Mouse (Mus musculus) layer of hippocampus, adult 8-10 months (tissue): ENCODE data around the gene Olfr556. TPM values are rescaled to one million over a fixed set of nuclear protein-coding genes. Genes with fewer than 3 reads are reported as not detected.
"Not testable (repeated sequence)": the region's sequence is repeated elsewhere in the genome, so short reads cannot be mapped to it uniquely, and the experiment has no call there.

Experiments used
- DNase-seq, 2 experiments: peaks; one replicate each; pipeline ENCODE4 v3.0.0; 2022; ENCODE audit warnings: low spot score in 2 of 2
- total RNA-seq, 4 experiments: library from RNA; stranded (reverse); gene quantifications; 2 replicates each; pipeline ENCODE4 v1.2.4; 2022

The Olfr556 gene
- total RNA-seq, result under 1 TPM in 1 of 4 experiments, not detected in 3; 0.19 TPM

DNA sequence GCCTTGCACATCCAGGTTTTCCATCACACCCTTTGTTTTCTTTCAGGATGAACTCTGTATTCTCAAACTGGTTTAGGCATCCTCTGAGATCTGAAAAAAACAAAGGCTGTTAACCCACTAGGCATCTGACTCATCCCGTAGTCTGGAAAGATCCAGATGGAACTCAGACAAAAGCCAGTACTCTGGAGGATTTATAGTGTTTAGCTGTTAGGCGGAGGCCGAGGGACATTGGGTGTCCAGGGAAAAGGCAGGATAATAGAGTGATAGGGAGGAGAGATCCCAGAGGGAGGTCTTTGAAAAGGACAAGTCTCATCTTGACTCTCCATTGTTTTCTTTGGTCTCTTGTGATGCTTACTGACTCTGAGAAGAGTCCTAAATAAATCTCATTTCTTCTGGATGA is at the start of gene Olfr556:
Olfr556 (plus strand) TSS at position 301 of the 400 bp plus-strand sequence.
- DNase-seq, result no peak

DNA sequence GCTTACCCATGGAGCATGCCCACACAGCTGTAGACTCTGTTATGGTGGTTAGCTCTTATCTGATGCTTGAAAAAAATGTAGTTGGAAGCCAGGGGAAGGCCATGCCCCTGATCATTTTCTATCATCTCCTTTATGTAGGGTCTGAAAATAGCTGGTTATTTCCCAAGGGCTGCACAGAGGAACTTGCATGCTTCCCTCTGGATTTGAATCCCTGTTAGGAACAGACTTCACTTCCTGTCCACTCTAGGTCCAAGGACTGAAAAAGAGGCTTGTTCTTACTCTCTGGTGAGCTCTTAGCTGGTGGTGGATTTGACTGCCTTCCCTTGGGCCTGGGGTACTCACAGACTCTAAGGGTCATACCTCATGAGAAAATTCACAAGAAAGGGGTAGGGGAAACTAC is 46.6 kb upstream of the Olfr556 start, which contains the start of gene Olfr553:
Olfr553 (minus strand) TSS at position 101 of the 400 bp plus-strand sequence.
- DNase-seq, result no peak

DNA sequence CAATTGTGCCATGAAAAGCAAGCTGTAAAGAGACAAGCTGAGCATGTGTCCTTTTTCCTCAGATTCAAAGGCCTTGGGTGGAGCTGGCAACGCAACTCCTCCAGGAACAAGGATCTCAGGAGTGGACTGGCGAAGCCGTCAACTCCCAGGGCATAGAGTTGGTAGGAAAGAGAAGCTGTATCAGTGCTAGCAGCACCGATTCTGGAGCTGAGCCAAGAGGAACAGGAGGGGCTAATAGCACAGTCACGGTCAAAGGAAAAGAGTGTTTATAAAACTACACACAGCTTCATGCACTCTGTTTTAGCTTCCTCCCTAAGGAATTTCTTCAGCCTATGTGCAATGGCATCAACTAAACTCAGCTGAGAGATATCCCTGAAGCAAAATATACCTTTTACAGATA is 45.1 kb upstream of the Olfr556 start:
- no peak for DNase-seq

DNA sequence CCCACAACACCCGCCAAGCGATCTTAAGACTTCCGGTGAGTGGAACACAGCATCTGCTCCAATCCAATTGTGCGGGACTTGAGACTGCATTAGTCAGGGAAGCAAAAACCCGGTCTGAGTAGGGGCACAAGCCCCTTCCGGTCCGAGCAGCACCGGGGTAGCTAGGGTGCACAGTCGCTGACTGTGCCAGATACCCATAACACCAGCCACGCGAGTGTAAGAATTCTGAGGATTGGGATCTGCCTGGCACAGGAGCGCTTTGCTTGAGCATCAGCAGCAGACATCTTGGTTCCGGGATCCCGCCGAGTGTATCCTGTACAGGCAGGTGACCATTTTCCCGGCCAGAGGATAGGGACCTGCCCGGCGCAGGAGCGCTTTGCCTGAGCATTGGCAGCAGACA is 44.3 kb upstream of the Olfr556 start:
- DNase-seq, result not testable (repeated sequence)

DNA sequence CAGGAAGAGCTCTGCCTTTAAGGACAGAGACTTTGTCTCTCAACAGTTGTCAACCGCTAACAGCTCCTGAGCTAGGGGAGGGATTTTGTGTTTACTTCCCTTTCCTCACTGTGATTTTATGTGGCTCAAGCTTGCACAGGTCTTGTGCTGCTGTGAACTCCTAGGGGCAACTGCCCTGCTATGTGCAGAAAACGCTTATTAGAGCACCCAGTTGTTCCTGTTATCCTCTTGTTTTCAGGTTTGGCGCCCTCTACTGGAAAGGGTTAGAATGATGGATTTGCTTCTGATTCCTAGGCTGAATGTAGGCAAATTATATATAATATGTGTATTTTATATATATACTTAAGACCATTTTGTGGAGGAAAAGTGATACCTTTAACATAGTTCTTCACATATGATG is 28.0 kb upstream of the Olfr556 start:
- peak in 1 of 2 experiments; percentile 19 for DNase-seq

DNA sequence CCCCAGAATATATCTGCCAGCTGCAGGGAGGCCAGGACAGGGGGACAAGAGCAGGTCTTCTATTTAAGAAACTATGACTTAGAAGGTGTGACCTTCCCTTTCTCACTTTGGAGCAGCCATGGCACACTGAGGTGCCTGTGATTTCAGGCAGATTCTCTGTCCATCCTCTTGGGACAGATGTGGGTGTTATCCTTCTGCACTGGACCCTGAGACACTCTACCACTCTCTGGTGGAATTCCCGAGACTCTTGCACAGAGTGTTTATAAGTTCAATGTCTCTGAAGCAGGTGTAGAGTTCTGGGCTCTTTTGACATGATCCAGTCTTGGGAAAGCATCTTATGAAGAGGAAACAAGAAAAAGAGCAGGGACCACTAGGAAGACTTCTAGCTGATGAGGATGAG is 26.6 kb upstream of the Olfr556 start, which contains the start of gene Olfr554:
Olfr554 (plus strand) TSS at position 301 of the 400 bp plus-strand sequence.
- no peak for DNase-seq

DNA sequence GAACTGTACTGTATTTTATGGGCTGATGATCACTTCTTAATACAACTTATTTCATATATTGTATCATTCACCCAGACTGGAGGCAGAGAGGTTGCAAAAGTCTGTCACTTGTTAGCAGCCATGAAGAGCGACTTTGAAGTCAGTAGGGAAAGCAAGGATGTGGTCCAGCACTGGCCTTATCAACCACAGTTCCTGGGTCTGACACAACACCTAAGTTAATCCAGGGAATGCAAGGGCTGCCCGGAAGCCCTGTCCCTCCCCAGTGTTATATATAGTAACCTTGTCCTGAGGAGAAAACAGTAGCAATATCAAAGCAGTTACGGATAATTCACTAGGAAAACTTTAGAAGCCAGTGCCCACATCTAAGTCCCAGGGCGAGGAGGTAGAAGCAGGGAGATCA is 19.8 kb upstream of the Olfr556 start:
- not testable (repeated sequence) for DNase-seq

DNA sequence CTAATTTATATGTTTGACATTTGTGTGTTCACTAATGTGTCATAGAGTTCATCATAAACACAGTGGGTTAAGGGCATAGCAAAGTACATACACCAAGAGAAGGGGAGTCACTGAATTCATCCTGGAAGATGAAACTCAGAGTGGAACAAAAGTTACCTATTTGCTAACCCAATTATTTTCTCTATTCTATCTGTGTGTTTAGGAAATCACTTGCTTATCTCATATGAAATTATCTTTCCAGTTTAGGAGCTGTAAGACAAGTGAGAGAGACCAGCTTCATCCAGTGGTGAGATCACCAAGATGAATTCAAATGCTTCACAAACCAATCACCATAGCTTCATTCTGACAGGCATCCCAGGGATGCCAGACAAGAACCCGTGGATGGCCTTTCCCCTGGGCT is 6.2 kb upstream of the Olfr556 start, which contains the start of gene Olfr555:
Olfr555 (plus strand) TSS at position 301 of the 400 bp plus-strand sequence.
- DNase-seq, result no peak

DNA sequence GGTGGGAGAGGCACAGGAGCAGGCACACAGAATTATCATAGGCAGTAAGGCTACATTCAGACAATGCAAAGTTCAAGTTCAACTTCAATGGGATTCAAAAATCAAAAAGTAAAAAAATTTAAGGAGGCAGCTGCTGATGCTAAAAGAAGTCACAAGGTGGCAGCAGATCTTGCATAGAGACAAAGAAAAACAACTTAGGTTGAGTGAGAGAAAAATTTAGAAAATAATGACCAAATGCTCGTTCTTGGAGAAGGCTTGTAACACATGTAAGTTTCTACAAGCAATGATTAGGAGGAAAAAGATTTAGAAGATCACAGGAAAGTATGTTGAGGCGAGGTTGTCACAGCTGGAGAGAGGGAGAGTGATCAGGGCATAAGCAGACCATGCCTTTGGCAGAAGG is 679 bp downstream of the Olfr556 start:
- no peak for DNase-seq

DNA sequence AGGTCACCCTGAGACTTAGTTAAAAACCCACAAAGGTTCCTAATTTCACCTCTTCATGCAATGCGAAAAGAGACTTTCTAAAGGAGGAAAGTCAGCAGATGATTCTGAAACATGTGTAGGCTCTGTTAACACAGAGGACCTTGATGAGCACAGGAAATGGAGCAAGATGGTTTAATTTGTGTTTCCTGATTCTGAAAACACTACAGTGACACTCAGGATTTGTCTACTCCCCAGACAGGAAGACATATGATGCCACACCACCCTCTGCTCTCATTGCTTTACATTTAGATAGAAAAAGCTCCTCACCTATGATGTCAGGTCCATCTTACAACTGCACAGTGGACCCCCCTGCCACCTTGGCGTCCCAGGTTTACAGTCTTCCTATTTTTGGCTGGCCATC is 11.5 kb downstream of the Olfr556 start:
- DNase-seq, result no peak

DNA sequence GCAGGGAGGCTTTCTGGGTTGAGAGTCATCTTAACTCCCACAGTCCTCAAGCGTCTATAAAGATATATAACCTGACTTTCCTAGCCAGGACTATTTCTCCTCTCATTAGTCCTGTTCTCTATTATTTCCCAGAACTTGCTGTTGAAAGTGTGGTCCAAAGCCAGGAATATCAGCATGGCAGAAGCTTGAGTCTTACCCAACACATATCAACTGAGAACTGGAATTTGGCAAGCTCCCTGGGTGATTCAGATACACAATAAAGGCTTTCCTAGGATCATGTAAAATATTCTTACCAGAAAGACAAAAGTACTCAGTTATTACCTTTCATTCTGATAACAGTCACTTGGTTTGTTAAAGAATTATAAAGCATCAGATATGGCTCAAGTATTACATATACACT is 17.2 kb downstream of the Olfr556 start:
- no peak for DNase-seq

DNA sequence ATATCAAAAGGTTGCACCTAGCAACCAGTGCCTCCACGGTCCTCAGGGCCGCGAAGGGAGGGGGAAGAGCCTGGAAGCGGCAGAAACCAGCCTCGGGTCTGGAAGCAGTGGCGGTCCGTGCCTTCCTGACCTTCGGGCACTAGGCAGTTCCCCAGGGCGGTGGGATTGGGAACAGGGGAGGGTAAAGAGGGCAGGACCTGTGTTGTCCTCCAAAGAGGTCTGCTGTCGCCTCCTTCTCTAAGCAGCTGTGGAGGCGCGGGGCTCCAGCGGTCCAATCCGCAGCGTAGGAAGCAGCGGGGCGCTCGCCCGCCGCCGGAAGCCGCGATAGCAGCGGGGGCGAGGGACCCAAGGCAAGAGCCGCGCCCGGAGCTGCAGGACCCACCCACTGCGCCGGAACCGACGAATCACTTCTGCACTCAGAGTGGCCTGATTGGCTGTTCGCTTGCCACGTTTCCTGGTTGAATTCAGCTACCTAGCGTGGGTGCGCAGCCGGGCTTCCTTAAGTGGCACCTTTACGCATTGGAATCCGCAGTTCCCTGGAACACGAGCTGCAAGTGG is 22.3 kb downstream of the Olfr556 start, which contains the start of gene Trim68:
Trim68 (minus strand) TSS at position 384 of the 558 bp plus-strand sequence.
- peak; percentile 85 for DNase-seq

DNA sequence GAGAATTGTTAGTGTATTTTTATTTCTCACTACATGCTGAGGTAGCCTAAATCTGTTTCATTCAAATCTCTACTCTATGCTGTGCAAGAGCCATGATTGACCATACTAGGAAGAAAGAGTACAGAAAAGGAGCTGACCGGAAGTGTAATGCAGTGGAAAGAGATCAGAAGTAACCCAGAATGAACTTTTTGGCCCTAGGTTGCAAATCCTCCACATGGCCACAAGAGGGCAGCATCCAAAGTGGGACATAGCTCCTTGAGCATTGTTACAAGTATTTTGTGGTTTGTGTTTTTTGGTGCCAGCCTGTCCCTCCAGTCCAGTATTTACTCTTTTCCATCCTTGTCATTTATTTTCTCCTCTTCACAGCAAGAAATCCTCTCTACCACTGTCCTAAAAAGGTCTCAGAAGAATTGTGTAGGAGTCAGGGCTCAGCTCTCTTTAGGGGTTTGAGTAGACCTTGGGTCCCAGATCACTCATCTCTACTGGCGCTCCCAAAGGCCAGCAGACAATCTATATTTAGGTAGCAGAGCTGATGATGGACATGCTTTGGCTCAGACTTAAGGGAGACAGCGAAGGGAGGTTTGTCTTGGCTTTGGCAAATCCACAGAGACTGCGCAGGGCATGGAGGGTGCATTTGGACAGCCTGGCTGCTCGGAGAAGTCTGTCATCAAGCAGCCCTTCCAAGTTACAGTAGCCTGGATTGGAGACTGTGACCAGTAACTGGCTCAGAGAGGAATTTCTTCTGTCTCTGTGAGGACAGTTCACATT is 30.8 kb downstream of the Olfr556 start, which contains the start of gene Olfr557:
Olfr557 (plus strand) TSS at position 553 of the 768 bp plus-strand sequence.
- DNase-seq, result no peak

DNA sequence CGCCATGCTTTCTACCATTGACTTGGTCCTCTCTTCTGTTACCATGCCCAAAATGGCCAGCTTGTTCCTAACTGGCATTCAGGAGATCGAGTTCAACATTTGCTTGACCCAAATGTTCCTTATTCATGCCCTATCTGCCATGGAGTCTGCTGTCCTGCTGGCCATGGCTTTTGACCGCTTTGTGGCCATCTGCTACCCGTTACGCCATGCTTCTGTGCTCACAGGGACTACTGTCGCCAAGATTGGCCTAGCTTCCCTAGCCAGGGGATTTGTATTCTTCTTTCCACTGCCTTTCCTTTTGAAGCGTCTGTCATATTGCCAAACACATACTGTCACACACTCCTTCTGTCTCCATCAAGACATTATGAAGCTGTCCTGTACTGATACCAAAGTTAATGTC is 33.8 kb downstream of the Olfr556 start:
- DNase-seq, result no peak

DNA sequence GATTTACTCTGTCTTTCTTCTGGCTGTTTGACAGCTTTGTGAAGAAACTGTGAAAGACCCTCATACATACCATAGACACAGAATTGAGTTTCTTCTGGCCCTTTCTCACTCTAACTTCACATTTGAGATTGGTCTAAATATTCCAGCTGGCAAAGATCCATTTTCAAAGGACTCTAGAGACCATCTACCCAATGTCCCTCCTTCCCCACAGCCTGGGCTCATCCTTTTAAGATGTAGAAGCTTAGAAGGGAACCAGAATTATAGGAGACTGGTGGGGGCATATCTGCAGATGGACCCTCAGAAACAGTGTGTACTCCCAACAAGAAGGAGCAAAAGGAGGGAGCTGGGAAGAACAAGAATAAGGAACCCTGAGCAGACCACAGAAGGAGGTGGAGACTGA is 37.2 kb downstream of the Olfr556 start, which contains the start of gene Olfr558:
Olfr558 (plus strand) TSS at position 301 of the 400 bp plus-strand sequence.
- DNase-seq, result no peak

DNA sequence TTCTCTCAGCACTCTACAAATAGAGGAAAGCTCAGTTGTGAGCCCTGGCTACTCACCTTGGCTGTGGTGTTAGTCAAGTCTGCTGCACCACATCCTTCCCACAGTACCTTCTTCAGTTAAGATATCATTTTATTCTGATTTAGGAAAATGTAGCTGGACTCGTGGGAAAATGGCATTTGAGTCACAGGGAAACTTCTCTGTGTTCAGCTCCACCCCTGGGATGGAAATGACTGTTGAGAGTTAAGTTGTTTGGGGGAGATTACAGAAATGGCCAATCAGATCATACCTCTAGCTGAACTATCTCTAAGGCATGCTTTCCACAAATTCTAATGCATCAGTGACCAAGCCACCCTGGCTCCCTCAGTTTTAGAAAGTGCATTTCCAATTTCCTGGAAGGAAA is 54.3 kb downstream of the Olfr556 start, which contains the start of gene Olfr33:
Olfr33 (minus strand) TSS at position 101 of the 400 bp plus-strand sequence.
- DNase-seq, result no peak

Other genes with a start within 250 kb of the Olfr556 start
- 10 to 100 TPM; 10.7 to 12.0 (median 11.5) TPM for gene Rrm1, start 223.2 kb upstream of the Olfr556 start, total RNA-seq
- not detected for gene Olfr543, start 183.2 kb upstream of the Olfr556 start, total RNA-seq
- not detected for gene Olfr544, start 176.6 kb upstream of the Olfr556 start, total RNA-seq
- gene Olfr545, start 165.3 kb upstream of the Olfr556 start, total RNA-seq, result not detected
- gene Olfr547, start 130.2 kb upstream of the Olfr556 start, total RNA-seq, result not detected
- not detected for gene Olfr548-ps1, start 124.0 kb upstream of the Olfr556 start, total RNA-seq
- gene Olfr549, start 115.0 kb upstream of the Olfr556 start, total RNA-seq, result not detected
- 1 to 10 TPM; 3.5 to 5.9 (median 4.8) TPM for gene Trim21, start 99.4 kb upstream of the Olfr556 start, total RNA-seq
- gene Olfr550, start 93.5 kb upstream of the Olfr556 start, total RNA-seq, result 1 to 10 TPM; 1.3 to 3.4 (median 2.2) TPM
- gene Olfr551, start 73.0 kb upstream of the Olfr556 start, total RNA-seq, result not detected
- gene Olfr552, start 67.1 kb upstream of the Olfr556 start, total RNA-seq, result under 1 TPM; 0.14 to 0.33 (median 0.18) TPM
- not detected for gene Olfr553, start 46.7 kb upstream of the Olfr556 start, total RNA-seq
- under 1 TPM in 1 of 4 experiments, not detected in 3; 0.24 TPM for gene Olfr554, start 26.5 kb upstream of the Olfr556 start, total RNA-seq
- gene Olfr555, start 6.1 kb upstream of the Olfr556 start, total RNA-seq, result not detected
- gene Trim68, start 22.4 kb downstream of the Olfr556 start, total RNA-seq, result 1 to 10 TPM; 6.8 to 8.6 (median 8.0) TPM
- under 1 TPM; 0.12 to 0.85 (median 0.17) TPM for gene Olfr557, start 31.0 kb downstream of the Olfr556 start, total RNA-seq
- under 1 TPM; 0.31 to 0.49 (median 0.39) TPM for gene Olfr558, start 37.3 kb downstream of the Olfr556 start, total RNA-seq
- gene Olfr33, start 54.2 kb downstream of the Olfr556 start, total RNA-seq, result not detected
- not detected for gene Olfr559, start 62.6 kb downstream of the Olfr556 start, total RNA-seq
- not detected for gene Olfr560, start 94.5 kb downstream of the Olfr556 start, total RNA-seq
- under 1 TPM in 3 of 4 experiments, not detected in 1; 0.13 to 0.37 (median 0.16) TPM for gene Olfr78, start 94.6 kb downstream of the Olfr556 start, total RNA-seq
- not detected for gene Olfr561, start 106.3 kb downstream of the Olfr556 start, total RNA-seq
- gene Olfr564, start 138.6 kb downstream of the Olfr556 start, total RNA-seq, result under 1 TPM in 3 of 4 experiments, not detected in 1; 0.40 to 0.68 (median 0.51) TPM
- not detected for gene Olfr566, start 193.9 kb downstream of the Olfr556 start, total RNA-seq
- gene Olfr568, start 212.2 kb downstream of the Olfr556 start, total RNA-seq, result not detected
- gene Olfr569, start 226.0 kb downstream of the Olfr556 start, total RNA-seq, result not detected
- gene Olfr570, start 229.7 kb downstream of the Olfr556 start, total RNA-seq, result not detected